Mouse (Mus musculus): ENCODE measurements at regions not wholly inside any gene's neighbourhood (a gene's known extent, or its start where the extent isn't known, plus 50 kb on each side); places are given as distances from the start of the nearest gene placed in this dataset.

- no peak for TF ChIP-seq GATA1 (IDR thresholded peaks at IDR 0.05; ENCODE audit: low read length)
Observed at GRCm38 (mm10) chr5:49909483-49909882, 149.3 kb downstream of the Adgra3 start.

DNA sequence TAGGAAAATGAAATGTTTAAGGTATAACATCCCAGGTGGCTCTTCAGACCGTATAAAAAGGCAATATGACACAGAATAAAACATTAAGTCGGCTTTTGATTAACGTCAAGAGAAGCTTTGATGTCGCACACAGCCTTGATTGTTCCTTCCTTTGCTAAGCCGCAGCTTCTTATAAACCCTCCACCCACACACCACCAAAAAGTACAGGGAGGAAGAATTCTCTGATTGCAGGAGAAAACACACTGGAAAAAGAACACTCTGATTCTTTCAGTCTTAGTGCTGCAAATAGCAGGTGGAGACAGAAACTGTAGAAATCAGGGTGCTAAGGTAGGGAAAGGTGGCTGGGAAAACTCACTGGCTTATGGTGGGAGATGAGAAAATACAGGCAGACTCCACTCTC is 162.7 kb downstream of the Adgra3 start:
- no peak for TF ChIP-seq GATA1 (IDR thresholded peaks at IDR 0.05; ENCODE audit: low read length)

DNA sequence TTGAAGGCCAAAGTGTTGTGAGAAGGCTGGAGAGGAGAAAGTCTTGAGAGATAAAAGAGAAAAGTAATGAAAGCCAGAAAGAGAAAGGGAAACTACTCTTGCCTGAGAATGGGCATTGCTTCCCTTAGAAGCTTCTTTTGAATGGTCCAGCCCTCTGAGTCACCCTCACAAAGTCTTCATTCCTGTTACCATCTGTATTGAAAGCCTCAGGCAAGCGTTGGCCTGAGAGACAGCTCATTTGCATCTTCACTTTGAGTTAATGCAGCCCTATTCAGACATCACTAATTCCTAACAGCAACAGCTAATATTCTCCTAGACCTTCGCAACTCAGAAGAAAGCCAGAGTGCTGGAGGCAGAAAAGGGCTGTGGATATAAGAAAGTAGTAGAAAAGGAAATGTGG is 178.4 kb downstream of the Adgra3 start:
- no peak for TF ChIP-seq GATA1 (IDR thresholded peaks at IDR 0.05; ENCODE audit: low read length)

GRCm38 (mm10) chr5:49876240-49876639 is 182.6 kb downstream of the Adgra3 start:
- peak; percentile 96 for TF ChIP-seq GATA1 (IDR thresholded peaks at IDR 0.05; ENCODE audit: low read length)

DNA sequence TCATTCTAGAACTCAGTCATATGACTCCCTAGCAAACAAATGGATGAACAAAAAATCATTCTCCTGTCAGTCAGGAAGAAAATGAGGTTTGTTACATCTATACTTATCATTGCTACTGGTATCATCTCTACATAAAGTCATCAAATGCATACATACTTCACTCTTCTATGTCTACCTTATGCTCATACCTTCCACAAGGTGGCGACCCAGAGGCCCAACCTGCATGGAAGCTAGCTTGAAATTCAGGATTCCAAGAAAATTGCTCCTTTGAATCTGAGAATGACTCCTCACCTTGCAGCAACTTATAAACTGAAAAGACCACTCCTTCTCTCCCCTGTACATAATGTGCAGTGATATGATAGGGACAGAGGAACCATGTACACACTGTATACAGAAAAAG is 201.6 kb downstream of the Adgra3 start:
- no peak for TF ChIP-seq GATA1 (IDR thresholded peaks at IDR 0.05; ENCODE audit: low read length)

DNA sequence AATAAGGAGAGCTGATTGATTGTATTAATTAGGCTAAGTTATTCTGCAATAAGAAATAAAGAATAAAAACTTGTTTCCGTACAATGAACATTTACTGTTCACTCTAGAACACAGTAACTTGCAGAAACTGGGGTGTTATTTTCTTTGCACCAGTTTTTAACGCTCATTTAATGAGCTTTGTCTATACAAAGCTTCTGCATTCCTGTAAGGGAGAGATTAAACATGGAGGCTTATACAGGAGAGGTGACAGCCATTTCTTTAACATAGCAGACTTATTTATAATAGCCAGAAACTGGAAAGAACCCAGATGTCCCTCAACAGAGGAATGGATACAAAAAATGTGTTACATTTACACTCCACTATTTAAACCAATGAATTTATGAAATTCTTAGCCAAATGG is 202.8 kb downstream of the Adgra3 start:
- no peak for TF ChIP-seq GATA1 (IDR thresholded peaks at IDR 0.05; ENCODE audit: low read length)

- TF ChIP-seq GATA1 (IDR thresholded peaks at IDR 0.05; ENCODE audit: low read length), result no peak
Observed at GRCm38 (mm10) chr5:49848680-49849079, 210.1 kb downstream of the Adgra3 start.

DNA sequence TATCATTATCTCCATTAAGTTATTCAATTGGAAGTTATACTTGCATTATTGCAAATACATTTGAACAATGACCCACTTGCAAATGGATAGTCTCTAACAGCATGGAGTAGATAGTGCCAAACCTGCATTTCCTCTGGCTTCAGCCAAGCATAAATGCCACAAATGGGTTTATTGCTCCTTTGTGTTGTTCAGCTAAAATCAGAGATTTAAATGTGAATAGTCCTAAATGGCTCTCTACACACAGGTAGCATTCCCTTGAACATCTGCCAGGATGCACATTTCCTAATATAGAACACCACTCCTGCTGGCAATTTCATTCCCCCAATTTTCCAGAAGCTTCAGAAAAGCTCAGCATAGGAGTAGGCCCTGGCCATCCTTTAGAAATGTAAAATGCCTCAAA is 210.6 kb downstream of the Adgra3 start:
- no peak for TF ChIP-seq GATA1 (IDR thresholded peaks at IDR 0.05; ENCODE audit: low read length)

- TF ChIP-seq GATA1 (IDR thresholded peaks at IDR 0.05; ENCODE audit: low read length), result peak; percentile 79
Observed at GRCm38 (mm10) chr5:49818832-49819231, 240.0 kb downstream of the Adgra3 start.

DNA sequence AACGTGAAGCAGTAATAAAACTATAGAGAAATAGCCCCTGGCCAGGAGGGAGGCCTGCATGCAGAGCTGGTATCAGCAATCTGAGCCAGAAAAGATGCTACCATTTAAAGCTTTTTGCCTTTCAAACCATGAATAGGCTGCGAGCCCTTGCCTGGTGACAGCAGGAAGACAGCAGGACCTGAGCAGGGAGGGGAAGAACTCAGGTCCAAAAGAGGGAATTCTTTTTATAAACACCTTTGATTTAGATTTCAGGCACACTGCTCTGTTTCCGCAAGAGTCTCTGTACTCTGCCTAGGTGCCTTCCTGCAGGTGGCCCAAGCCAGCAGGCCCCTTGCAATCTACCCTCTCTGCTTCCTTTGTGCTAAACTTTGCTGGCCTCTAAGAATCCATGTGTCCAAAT is 242.1 kb downstream of the Adgra3 start:
- TF ChIP-seq GATA1 (IDR thresholded peaks at IDR 0.05; ENCODE audit: low read length), result no peak

- no peak for TF ChIP-seq GATA1 (IDR thresholded peaks at IDR 0.05; ENCODE audit: low read length)
Observed at GRCm38 (mm10) chr5:49813335-49813734, 245.5 kb downstream of the Adgra3 start.

GRCm38 (mm10) chr5:49788494-49789160 is 263.9 kb upstream of the Kcnip4 start:
- no peak for TF ChIP-seq GATA1 (IDR thresholded peaks at IDR 0.05; ENCODE audit: low read length)

- TF ChIP-seq GATA1 (IDR thresholded peaks at IDR 0.05; ENCODE audit: low read length), result no peak
Observed at GRCm38 (mm10) chr5:49783728-49784127, 259.0 kb upstream of the Kcnip4 start.

DNA sequence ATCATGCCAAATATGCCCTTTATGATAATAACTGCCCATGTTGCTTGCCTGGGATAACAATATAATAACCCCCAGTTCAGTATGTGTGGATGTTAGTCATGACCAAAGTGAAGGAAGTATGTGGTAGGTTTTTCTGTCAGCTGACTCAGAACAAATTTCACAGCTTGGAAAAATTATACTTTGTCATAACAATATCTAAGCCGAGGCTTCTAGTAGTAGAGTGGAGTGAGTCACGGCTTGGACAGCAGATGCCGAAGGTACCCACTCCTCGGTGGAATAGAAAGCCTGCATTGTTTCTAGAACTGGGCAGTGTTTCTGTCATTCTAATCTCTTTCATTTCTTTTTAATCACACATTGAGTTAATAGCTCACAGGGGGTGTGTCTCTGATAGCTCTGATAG is 236.3 kb upstream of the Kcnip4 start:
- no peak for TF ChIP-seq GATA1 (IDR thresholded peaks at IDR 0.05; ENCODE audit: low read length)

DNA sequence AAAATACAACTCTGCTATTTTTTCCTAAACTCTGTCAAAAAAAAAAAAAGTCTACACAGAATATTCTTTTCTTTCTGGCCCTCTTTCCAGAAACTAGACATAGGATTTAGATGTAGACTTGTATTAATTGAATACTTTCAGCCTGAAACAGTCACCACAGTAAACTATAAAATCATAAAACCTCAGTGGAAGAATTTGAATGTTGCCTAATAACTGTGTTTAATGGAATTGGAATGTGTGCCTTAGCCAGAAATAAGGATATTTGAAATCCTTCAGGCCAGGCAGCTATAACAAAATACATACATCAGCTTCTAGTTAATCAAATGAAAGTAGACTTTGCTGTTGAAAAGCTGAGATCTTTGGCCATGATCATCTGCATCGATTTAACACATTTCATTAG is 230.8 kb upstream of the Kcnip4 start:
- no peak for TF ChIP-seq GATA1 (IDR thresholded peaks at IDR 0.05; ENCODE audit: low read length)

GRCm38 (mm10) chr5:49712607-49713006 is 187.9 kb upstream of the Kcnip4 start:
- no peak for TF ChIP-seq GATA1 (IDR thresholded peaks at IDR 0.05; ENCODE audit: low read length)

GRCm38 (mm10) chr5:49682156-49682555 is 157.4 kb upstream of the Kcnip4 start:
- TF ChIP-seq GATA1 (IDR thresholded peaks at IDR 0.05; ENCODE audit: low read length), result no peak

- no peak for TF ChIP-seq GATA1 (IDR thresholded peaks at IDR 0.05; ENCODE audit: low read length)
Observed at GRCm38 (mm10) chr5:49681514-49681913, 156.8 kb upstream of the Kcnip4 start.
